Mouse (Mus musculus): ENCODE results near the gene Sos2. TPM values are rescaled to one million over a fixed set of nuclear protein-coding genes. Genes with fewer than 3 reads are reported as not detected.
A peak's percentile ranks its signal among the peaks of the same experiment; 100 is the strongest.

The Sos2 gene
- total and polyA plus RNA-seq, 3 experiments: 9.8 to 17.8 TPM; not detected in 1

- TF ChIP-seq POLR2A (IDR thresholded peaks at IDR 0.05; ENCODE audit: control insufficient read depth in 1 of 2, insufficient read depth in 1 of 2, low read depth in 1 of 2, low read length in 2 of 2, poor library complexity in 1 of 2) (peak; percentile 94 to 99), SMC3 (IDR thresholded peaks at IDR 0.05; ENCODE audit: low read depth, low read length) (peak; percentile 12; the same call in 1 of the 2 replicates), UBTF (IDR thresholded peaks at IDR 0.05; ENCODE audit: borderline replicate concordance, insufficient read depth, low read depth, low read length) (no peak), HCFC1 (IDR thresholded peaks at IDR 0.05; ENCODE audit: low read depth, low read length) (peak; percentile 83), RCOR1 (IDR thresholded peaks at IDR 0.05; ENCODE audit: low read depth, low read length) (0 out of 2 replicates have a peak, but pooled peaks have one; percentile 6), MAZ (IDR thresholded peaks at IDR 0.05; ENCODE audit: low read depth, low read length) (peak; percentile 47; the same call in 1 of the 2 replicates), ZMIZ1 (IDR thresholded peaks at IDR 0.05; ENCODE audit: low read depth, low read length) (peak; percentile 95), RAD21 (IDR thresholded peaks at IDR 0.05; ENCODE audit: low read depth, low read length) (no peak), ZC3H11A (IDR thresholded peaks at IDR 0.05; ENCODE audit: low read depth, low read length) (no peak), ELF1 (IDR thresholded peaks at IDR 0.05; ENCODE audit: low read depth, low read length) (peak; percentile 97), KAT2A (conservative IDR thresholded peaks at IDR 0.05; ENCODE audit: low read depth, low read length) (no peak; the same call in 1 of the 2 replicates), TBP (IDR thresholded peaks at IDR 0.05; ENCODE audit: low read depth, low read length) (peak; percentile 87), JUND (IDR thresholded peaks at IDR 0.05; ENCODE audit: low read depth, low read length) (no peak), NELFE (IDR thresholded peaks at IDR 0.05; ENCODE audit: low read depth, low read length) (peak; percentile 97), ETS1 (IDR thresholded peaks at IDR 0.05; ENCODE audit: low read depth, low read length) (peak; percentile 75), MAFK (IDR thresholded peaks at IDR 0.05; ENCODE audit: borderline replicate concordance, low read depth, low read length) (no peak), USF1 (IDR thresholded peaks at IDR 0.05; ENCODE audit: low read depth, low read length) (0 out of 2 replicates have a peak, but pooled peaks have one; percentile 24)
These were observed 98.9 kb downstream of the Sos2 start, which contains the start of gene Vcpkmt (continued) for GRCm38 (mm10) chr12:69582613-69583269.

GRCm38 (mm10) chr12:69582216-69582612, 99.4 kb downstream of the Sos2 start:
- H3K27ac ChIP-seq (ENCODE audit: control insufficient read depth, low read depth, low read length): peak overlapping the region; percentile 81

More at GRCm38 (mm10) chr12:69582216-69582612, 99.4 kb downstream of the Sos2 start:
- Histone ChIP-seq H3K27me3 (ENCODE audit: control insufficient read depth in 1 of 2, insufficient read depth in 2 of 2, low read length in 2 of 2) (no peaks in the 10 kb centered on the region), H3K36me3 (ENCODE audit: control insufficient read depth in 1 of 2, insufficient read depth in 2 of 2, low read length in 2 of 2) (peaks cover 8 to 18% of the 10 kb centered on the region in 2 experiments), H3K9ac (ENCODE audit: control insufficient read depth, low read depth, low read length, poor library complexity, severe bottlenecking) (peak overlapping the region; percentile 99), H3K9me3 (replicated peaks; ENCODE audit: insufficient read depth, low read length) (no peaks in the 10 kb centered on the region), H3K4me3 (ENCODE audit: control insufficient read depth in 1 of 2, insufficient read depth in 1 of 2, low read depth in 2 of 2, low read length in 2 of 2) (peak overlapping the region; percentile 93 to 99), H3K4me1 (ENCODE audit: control insufficient read depth in 1 of 2, insufficient read depth in 2 of 2, low read length in 2 of 2) (peaks cover 4 to 7% of the 10 kb centered on the region in 2 experiments; a peak in 3 of 4 replicates), H3K79me2 (ENCODE audit: control insufficient read depth, insufficient read depth, low read length, poor library complexity) (peaks cover 19% of the 10 kb centered on the region)
- no peak; the same call in 1 of the 2 replicates for TF ChIP-seq CHD1 (IDR thresholded peaks at IDR 0.05; ENCODE audit: low read depth, low read length)
- no peak for TF ChIP-seq GATA1 (IDR thresholded peaks at IDR 0.05; ENCODE audit: low read depth, low read length)
- no peak for TF ChIP-seq EP300 (IDR thresholded peaks at IDR 0.05; ENCODE audit: low read depth in 1 of 2, low read length in 2 of 2)
- no peak for TF ChIP-seq CHD2 (IDR thresholded peaks at IDR 0.05; ENCODE audit: low read length)
- no peak for TF ChIP-seq CTCF (IDR thresholded peaks at IDR 0.05 in 2 of 3, conservative IDR thresholded peaks at IDR 0.05 in 1 of 3; ENCODE audit: control insufficient read depth in 1 of 3, insufficient read depth in 1 of 3, low read depth in 2 of 3, low read length in 3 of 3, poor library complexity in 1 of 3, severe bottlenecking in 1 of 3)
- no peak for TF ChIP-seq ELF1 (IDR thresholded peaks at IDR 0.05; ENCODE audit: low read depth, low read length)
- TF ChIP-seq E2F4 (IDR thresholded peaks at IDR 0.05; ENCODE audit: borderline replicate concordance, low read depth, low read length): no peak
- no peak for TF ChIP-seq MAX (IDR thresholded peaks at IDR 0.05; ENCODE audit: low read length)
- TF ChIP-seq NELFE (IDR thresholded peaks at IDR 0.05; ENCODE audit: low read depth, low read length): no peak
- no peak for TF ChIP-seq POLR2AphosphoS5 (IDR thresholded peaks at IDR 0.05; ENCODE audit: borderline replicate concordance, low read depth, low read length)
- TF ChIP-seq MXI1 (IDR thresholded peaks at IDR 0.05; ENCODE audit: low read depth, low read length): no peak
- DNase-seq (ENCODE audit: low read depth, low spot score): peak; percentile 61
